Mouse (Mus musculus): Measurements from ENCODE around the gene Nfasc. TPM values are rescaled to one million over a fixed set of nuclear protein-coding genes. Genes with fewer than 3 reads are reported as not detected.

Nfasc gene
- total RNA-seq, 2 experiments from 2014 or later, result 155 to 161 TPM

GRCm38 (mm10) chr1:132571613-132572012, 170.0 kb downstream of the Nfasc start:
- no peak for TF ChIP-seq CTCF (IDR thresholded peaks at IDR 0.05)

DNA sequence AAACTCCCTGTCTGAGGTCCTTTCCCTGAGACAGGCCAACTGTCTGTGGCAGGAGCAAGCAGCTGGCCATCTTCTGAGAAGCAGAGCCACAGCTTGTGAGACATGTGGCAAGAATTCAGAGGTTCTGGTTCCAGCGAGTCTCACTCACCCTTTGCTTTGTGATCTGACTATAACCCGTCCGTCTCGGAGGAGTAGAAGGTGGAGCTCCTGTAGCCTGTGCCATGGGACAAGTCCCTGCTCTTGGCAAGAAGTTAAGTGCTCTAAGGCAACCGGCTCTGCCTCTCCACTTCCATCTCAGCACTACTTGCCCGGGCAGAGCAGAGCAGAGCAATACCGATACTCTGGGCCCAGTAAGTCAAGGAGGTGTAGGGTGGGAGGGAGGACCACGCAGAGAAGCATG, 170.7 kb downstream of the Nfasc start:
- Histone ChIP-seq H3K4me3 (no peak overlapping the region), H3K27ac (no peak overlapping the region)
- no peak for TF ChIP-seq CTCF (IDR thresholded peaks at IDR 0.05)
- intact Hi-C loops (cut with DNase I), result no loop called here
- DNase-seq (ENCODE audit: extremely low spot score in 1 of 2, low spot score in 2 of 2), result no peak

More at GRCm38 (mm10) chr1:132571613-132572012, 170.0 kb downstream of the Nfasc start:
- DNase-seq (ENCODE audit: extremely low spot score in 1 of 2, low spot score in 2 of 2), result no peak
- H3K4me3 ChIP-seq, result no peak overlapping the region
- intact Hi-C loops (cut with DNase I), result no loop called here
- no peak overlapping the region for H3K27ac ChIP-seq

DNA sequence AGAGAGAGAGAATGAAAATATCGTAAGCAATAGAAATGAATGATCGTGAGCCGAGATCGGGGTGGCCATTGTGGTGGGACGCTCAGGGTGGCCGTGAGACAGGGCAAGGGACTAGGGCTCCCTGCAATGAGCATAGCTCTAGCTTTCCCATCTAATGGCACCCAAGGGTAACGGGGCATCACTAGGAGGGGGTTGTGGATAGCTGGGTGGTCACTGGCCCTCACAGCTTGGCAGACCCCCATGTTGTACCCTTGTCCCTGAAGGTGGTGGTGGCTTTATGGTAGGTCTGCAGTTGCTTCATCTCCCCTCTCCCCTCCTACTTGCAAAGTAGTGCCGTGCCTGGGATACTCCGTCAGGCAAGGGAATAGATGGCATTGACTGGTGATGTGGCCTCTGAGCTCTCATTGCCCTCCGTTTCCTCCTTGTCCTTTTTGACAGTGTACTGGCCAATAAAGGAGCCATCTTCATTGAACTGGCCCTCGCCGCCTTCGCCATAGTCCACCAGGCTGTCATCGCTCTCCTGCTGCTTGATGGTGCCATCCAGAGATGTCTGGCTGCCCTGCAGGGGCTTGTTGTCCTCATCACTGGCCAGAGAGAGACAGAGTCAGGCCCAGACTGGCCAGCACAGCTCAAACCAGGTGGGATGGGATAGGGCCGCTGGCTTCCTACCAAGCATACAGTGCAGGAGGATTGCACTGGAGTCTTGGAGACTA, 171.4 kb downstream of the Nfasc start:
- no peak for TF ChIP-seq CTCF (IDR thresholded peaks at IDR 0.05)
- DNase-seq (ENCODE audit: extremely low spot score in 1 of 2, low spot score in 2 of 2), result no peak
- Histone ChIP-seq H3K27ac (no peak overlapping the region), H3K4me3 (no peak overlapping the region)
- intact Hi-C loops (cut with DNase I), result no loop called here

DNA sequence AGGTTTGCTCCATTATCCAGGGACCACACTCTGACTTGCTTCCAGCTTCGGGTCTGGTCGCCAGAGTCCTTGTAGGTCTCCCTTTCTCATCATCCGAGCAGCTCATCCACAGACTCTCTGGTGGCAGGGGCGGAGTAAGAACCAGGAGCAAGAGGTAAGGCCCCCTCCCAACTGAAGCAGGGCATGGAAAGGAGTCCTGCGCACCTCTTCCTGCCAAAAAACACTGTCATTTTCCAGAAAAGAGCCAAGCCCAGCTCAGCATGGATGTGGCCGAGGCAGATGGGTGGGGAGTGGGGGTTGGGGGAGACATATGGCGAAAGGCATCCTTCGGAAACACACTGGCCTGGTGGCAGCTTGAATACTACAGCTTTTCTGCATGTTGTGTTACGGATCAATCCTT, 172.1 kb downstream of the Nfasc start:
- intact Hi-C loops (cut with DNase I), result no loop called here
- no peak; the same call in 1 of the 2 replicates for TF ChIP-seq CTCF (IDR thresholded peaks at IDR 0.05)
- no peak for DNase-seq (ENCODE audit: extremely low spot score in 1 of 2, low spot score in 2 of 2)
- H3K27ac ChIP-seq, result no peak overlapping the region
- no peak overlapping the region for H3K4me3 ChIP-seq

GRCm38 (mm10) chr1:132567336-132568125, 174.1 kb downstream of the Nfasc start:
- no peak overlapping the region for H3K4me3 ChIP-seq
- no peak for DNase-seq (ENCODE audit: extremely low spot score in 1 of 2, low spot score in 2 of 2)
- H3K27ac ChIP-seq, result peak overlapping the region; percentile 40
- intact Hi-C loops (cut with DNase I), result no loop called here
- no peak; the same call in 1 of the 2 replicates for TF ChIP-seq CTCF (IDR thresholded peaks at IDR 0.05)

- no peak for TF ChIP-seq CTCF (IDR thresholded peaks at IDR 0.05)
- intact Hi-C loops (cut with DNase I), result no loop called here
- H3K4me3 ChIP-seq, result no peak overlapping the region
- H3K27ac ChIP-seq, result peak overlapping the region; percentile 28; the same call in 1 of the 2 replicates
- DNase-seq (ENCODE audit: extremely low spot score in 1 of 2, low spot score in 2 of 2), result no peak
Measured at GRCm38 (mm10) chr1:132565766-132566165, 175.8 kb downstream of the Nfasc start.

- no peak for DNase-seq (ENCODE audit: extremely low spot score in 1 of 2, low spot score in 2 of 2)
- no peak overlapping the region for H3K4me3 ChIP-seq
- intact Hi-C loops (cut with DNase I), result no loop called here
- TF ChIP-seq CTCF (IDR thresholded peaks at IDR 0.05), result no peak
- H3K27ac ChIP-seq, result no peak overlapping the region
Measured at GRCm38 (mm10) chr1:132564946-132565345, 176.7 kb downstream of the Nfasc start.

- intact Hi-C loops (cut with DNase I), result no loop called here
- Histone ChIP-seq H3K4me3 (no peak overlapping the region), H3K27ac (no peak overlapping the region)
- DNase-seq (ENCODE audit: extremely low spot score in 1 of 2, low spot score in 2 of 2), result no peak
- TF ChIP-seq CTCF (IDR thresholded peaks at IDR 0.05), result no peak
Measured at GRCm38 (mm10) chr1:132562337-132562795, 179.2 kb downstream of the Nfasc start.

DNA sequence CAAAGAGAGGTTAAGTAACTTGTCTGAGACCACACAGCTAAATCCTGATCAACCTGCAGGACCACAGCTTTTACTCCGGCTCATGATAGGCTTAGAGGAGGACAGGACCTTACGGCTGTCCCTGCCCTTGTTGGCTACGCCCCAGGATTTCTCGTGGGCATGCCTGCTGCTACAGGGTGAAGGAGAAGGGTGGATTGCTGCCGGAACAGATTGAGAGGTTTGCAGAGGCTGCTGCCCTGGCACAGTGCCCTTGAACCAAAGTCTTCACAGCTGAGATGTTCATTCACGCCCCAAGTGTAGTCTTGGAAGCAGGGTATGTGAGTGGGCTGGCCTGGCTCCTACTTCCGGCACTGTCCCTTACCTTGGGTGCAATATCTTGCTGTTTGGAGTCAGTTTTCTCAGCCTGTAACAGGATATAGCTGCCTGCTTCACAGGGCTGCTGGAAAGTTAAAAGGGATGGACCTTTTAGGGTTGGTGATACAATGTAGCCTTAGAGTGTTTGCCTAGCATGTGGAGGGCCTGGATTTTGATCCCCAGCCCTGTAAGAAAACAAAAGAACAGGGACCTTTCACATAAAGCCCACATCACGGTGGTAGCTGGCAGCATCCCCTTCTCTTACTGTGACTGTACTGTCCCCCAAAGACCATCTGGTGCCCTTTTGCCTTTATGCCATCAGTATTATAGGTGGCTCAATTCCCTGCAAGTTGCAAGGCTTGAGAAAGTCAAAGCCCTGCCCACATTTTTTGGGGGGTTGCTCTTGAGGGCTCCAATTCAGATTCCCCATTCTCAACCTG, 180.5 kb downstream of the Nfasc start:
- intact Hi-C loops (cut with DNase I), result no loop called here
- no peak overlapping the region for H3K4me3 ChIP-seq
- TF ChIP-seq CTCF (IDR thresholded peaks at IDR 0.05), result no peak
- no peak overlapping the region for H3K27ac ChIP-seq
- no peak for DNase-seq (ENCODE audit: extremely low spot score in 1 of 2, low spot score in 2 of 2)

- no peak for DNase-seq (ENCODE audit: extremely low spot score in 1 of 2, low spot score in 2 of 2)
- no peak overlapping the region for H3K4me3 ChIP-seq
- H3K27ac ChIP-seq, result no peak overlapping the region
- intact Hi-C loops (cut with DNase I), result no loop called here
- TF ChIP-seq CTCF (IDR thresholded peaks at IDR 0.05), result no peak
Measured at GRCm38 (mm10) chr1:132559045-132559444, 182.6 kb downstream of the Nfasc start.

DNA sequence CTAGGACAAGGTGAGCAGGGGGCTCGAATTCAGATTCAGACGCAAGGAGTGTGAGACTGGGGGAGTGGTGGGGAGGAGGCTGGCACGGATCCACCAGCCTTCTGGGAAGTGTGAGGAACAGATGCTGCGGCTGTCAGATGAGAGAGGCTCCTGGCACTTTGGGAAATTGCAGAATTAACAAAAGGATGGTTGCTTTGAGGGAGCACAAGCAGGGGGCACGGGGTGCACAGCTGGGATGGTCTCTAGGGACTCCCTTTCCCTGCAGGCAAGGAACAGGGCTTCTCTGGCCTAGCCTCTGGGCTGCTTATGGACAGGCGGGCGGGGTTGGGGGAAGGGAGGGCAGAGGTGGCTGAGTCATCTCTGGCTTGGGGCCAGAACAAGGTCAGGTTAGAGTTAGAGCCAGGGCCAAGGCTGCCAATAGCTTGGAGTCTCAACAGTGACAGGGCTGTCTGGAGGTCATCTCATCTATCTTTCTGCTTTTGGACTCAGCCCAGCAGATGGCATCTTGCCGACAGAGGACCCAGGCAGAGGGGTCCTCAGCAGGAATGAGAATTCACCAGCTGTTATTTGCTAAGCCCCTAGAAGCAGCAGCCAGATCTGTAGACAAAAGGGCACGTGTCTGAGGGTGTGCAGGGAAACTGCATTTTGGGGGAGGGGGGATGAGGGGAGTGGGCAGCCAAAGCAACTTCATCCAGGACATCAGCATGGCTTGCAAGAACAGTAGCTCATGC, 183.5 kb downstream of the Nfasc start:
- no peak for DNase-seq (ENCODE audit: extremely low spot score in 1 of 2, low spot score in 2 of 2)
- intact Hi-C loops (cut with DNase I), result no loop called here
- Histone ChIP-seq H3K4me3 (no peak overlapping the region), H3K27ac (no peak overlapping the region)
- TF ChIP-seq CTCF (IDR thresholded peaks at IDR 0.05), result no peak

Measured in left cerebral cortex, adult 2 months (tissue).